Mouse (Mus musculus) stomach, postnatal 0 days (tissue): ENCODE results near the gene Aebp1.

ENCODE experiments used
- CTCF ChIP-seq: IDR thresholded peaks from 2 replicates; pipeline ENCODE4 v1.5.1; 2016; ENCODE audit warnings: antibody characterized with exemption, low read depth, mild to moderate bottlenecking, moderate library complexity
- EP300 ChIP-seq: optimal IDR thresholded peaks from 2 replicates; pipeline ENCODE3; 2016; ENCODE audit warnings: antibody characterized with exemption

- no peak for TF ChIP-seq EP300
- no peak for TF ChIP-seq CTCF
Measured at GRCm38 (mm10) chr11:5901950-5902349, 40.2 kb downstream of the Aebp1 start.
